Mouse (Mus musculus) heart, postnatal 25 days (tissue): ENCODE measurements around the gene Rbfox3. TPM values are rescaled to one million over a fixed set of nuclear protein-coding genes. Genes with fewer than 3 reads are reported as not detected.

ENCODE experiments used
- microRNA-seq: library from miRNA; unstranded; fragments of <30 nt; microRNA quantifications from one replicate; pipeline ENCODE4 v1.2.0, GENCODE M21; 2022
- total RNA-seq, 2 experiments: library from RNA; stranded (reverse); gene quantifications; 2 replicates each; pipeline ENCODE4 v1.2.3; 2021

Gene Rbfox3
- total RNA-seq, 2 experiments from 2014 or later = 0.08 TPM

Small RNA genes lying within 50 kb of the gene (microRNA-seq; reads per million reads assigned to microRNA genes)
- gene Gm25040 = not detected

Other genes with a start within 250 kb of the Rbfox3 start
- gene Enpp7, start 76.6 kb upstream of the Rbfox3 start, total RNA-seq = not detected
- 1 to 10 TPM; 3.8 to 3.9 TPM for gene Cbx2, start 111.4 kb upstream of the Rbfox3 start, total RNA-seq
- 1 to 10 TPM; 4.4 to 7.6 TPM for gene Cbx8, start 129.4 kb upstream of the Rbfox3 start, total RNA-seq
- gene Cbx4, start 174.6 kb upstream of the Rbfox3 start, total RNA-seq = 10 to 100 TPM; 14.0 to 14.8 TPM